Mouse (Mus musculus): ENCODE results near the gene Gm3238.

GRCm38 (mm10) chr10:77798921-77799508 lies 27.9 kb upstream of the Gm3238 start, which contains the start of gene Gm19668:
- TF ChIP-seq CTCF (IDR thresholded peaks at IDR 0.05; ENCODE audit: control insufficient read depth, insufficient read depth, insufficient read length) (no peak), USF1 (IDR thresholded peaks at IDR 0.05; ENCODE audit: low read depth) (no peak), MAX (IDR thresholded peaks at IDR 0.05) (no peak), MYOG (IDR thresholded peaks at IDR 0.05; ENCODE audit: control insufficient read depth, extremely low read depth, insufficient read length) (no peak), MYOD1 (IDR thresholded peaks at IDR 0.05; ENCODE audit: control insufficient read depth, insufficient read length, low read depth) (peak; percentile 19)

Data from C2C12 (cell line).